Mouse (Mus musculus): ENCODE data around the gene AI481877.

- TF ChIP-seq NELFE (IDR thresholded peaks at IDR 0.05; ENCODE audit: low read depth, low read length): no peak
- no peak for TF ChIP-seq EP300 (IDR thresholded peaks at IDR 0.05; ENCODE audit: low read depth in 1 of 2, low read length in 2 of 2)
- TF ChIP-seq POLR2A (IDR thresholded peaks at IDR 0.05; ENCODE audit: control insufficient read depth in 1 of 2, insufficient read depth in 1 of 2, low read depth in 1 of 2, low read length in 2 of 2, poor library complexity in 1 of 2): no peak
- TF ChIP-seq USF2 (IDR thresholded peaks at IDR 0.05; ENCODE audit: borderline replicate concordance in 1 of 2, insufficient read depth in 1 of 2, low read depth in 1 of 2, low read length in 2 of 2): no peak
- TF ChIP-seq ZNF384 (IDR thresholded peaks at IDR 0.05; ENCODE audit: low read depth, low read length): no peak
- no peak for TF ChIP-seq RAD21 (IDR thresholded peaks at IDR 0.05; ENCODE audit: low read depth, low read length)
- TF ChIP-seq CTCF (IDR thresholded peaks at IDR 0.05 in 2 of 3, conservative IDR thresholded peaks at IDR 0.05 in 1 of 3; ENCODE audit: control insufficient read depth in 1 of 3, insufficient read depth in 1 of 3, low read depth in 2 of 3, low read length in 3 of 3, poor library complexity in 1 of 3, severe bottlenecking in 1 of 3): no peak
- no peak for TF ChIP-seq GATA1 (IDR thresholded peaks at IDR 0.05; ENCODE audit: low read depth, low read length)
These were observed 135.0 kb downstream of the AI481877 start for GRCm38 (mm10) chr4:59003806-59004200.
